Mouse (Mus musculus) kidney, adult 9 months (tissue): ENCODE measurements at regions not wholly inside any gene's neighbourhood (a gene's known extent, or its start where the extent isn't known, plus 50 kb on each side); places are given as distances from the start of the nearest gene placed in this dataset.

Experiments used
- DNase-seq: peaks from one replicate; pipeline ENCODE4 v3.0.0; 2022

DNA sequence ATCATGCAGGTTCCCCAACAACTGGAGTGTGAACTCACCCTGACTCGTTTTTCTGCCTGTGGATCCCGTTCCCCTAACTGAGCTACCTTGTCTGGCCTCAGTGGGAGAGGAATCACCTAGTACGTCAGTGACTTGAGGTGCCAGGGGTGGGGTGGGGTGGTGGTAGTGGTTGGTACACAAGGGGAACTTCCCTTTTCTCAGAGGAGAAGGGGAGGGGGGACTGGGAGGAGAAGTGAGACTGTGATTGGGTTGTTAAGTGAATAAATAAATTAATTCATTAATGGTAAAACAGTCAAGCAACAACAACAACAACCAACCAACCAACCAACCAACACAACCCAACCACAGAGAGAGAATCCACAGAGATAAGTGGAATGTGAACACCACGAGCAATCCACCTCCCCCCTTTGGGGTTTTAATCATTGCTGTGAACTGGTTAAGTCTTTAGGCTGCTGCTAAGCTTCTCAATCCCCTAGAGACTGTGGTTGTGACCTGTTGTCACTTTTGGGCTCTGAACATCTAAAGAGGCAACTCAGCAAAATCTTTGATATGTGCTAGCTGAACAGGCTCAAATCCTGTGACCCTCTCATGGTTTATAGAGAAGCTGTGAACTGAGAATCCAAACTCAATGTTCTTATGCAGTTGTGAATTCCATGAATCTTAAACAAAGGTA is 111.0 kb upstream of the Fbxo11 start:
- DNase-seq = no peak

DNA sequence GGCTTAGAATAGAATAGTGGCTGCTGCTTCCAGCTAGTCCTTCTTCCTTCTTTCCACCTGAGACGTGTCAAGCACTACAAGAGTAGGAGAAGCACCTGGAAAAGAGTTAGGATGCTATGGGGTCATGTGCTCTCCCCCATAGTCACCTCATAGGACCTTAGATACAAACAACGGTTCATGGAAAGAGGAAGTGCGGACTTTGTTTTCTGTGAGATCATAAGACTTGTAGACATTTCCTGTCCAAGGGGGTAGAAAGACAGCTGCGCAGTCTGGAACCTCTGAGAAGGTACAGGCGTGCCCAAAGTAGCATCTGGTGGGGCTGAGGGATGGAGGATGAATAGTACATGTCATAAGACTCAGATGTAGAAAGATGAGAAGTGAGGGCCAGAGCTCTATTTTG is 125.6 kb upstream of the Fbxo11 start:
- DNase-seq = no peak

DNA sequence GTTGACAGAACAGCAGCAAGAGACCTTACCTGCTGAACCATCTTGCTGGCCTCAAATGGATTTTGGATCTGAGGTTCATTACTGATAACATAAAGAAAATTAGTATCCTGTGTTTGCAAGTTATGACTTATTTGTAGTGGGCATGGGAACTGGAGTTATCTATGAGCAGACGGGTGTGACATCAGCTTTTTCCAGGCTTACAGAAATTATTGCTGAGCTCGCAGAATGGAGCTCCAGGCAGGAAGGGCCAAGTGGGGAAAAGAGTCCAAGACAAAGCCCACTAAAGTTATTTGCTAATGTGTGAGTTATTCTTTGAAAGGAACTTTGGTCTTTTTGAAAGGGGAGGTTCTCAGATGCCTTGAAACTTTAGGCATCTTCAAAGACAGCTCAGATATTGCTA is 126.4 kb upstream of the Fbxo11 start:
- no peak for DNase-seq

DNA sequence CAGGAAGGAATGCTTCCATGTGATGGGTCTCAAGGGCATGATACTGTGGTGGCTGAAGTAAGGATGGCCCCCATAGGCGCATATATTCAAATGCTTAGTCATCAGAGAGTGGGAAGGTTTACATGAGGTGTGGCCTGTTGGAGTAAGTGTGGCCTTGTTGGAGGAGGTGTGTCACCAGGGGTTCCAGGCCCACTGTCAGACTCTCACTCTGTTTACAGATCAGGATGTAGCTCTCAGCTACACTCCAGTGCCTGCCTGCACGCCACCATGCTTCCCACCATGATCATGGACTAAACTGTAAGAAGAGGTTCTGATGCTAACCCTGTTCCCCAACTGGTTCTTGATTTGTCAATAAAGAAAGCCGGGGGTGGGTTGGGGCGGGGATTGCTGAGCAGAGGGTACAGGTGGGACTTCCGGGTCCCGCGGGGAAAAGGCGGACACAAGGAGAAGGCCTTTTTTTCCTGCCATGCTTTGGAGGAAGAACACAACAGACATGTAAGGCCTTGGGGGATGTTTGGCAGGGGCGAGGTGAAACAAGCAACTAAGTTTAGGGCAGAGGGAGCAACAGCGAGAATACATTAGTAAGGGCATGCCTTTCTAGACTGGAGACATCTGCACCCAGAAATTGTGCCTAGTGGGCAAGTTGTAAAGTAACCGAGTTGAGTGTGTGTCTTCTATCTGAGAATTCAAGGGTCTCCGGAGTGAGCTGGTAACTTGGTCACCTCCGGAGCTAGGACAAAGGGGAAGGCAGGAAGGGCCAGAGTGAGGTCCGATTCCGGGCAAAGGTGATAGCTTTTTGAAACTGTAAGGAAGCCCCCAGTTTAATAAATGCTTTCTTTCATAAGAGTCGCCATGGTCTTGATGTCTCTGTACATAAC is 127.1 kb upstream of the Fbxo11 start:
- DNase-seq = no peak

DNA sequence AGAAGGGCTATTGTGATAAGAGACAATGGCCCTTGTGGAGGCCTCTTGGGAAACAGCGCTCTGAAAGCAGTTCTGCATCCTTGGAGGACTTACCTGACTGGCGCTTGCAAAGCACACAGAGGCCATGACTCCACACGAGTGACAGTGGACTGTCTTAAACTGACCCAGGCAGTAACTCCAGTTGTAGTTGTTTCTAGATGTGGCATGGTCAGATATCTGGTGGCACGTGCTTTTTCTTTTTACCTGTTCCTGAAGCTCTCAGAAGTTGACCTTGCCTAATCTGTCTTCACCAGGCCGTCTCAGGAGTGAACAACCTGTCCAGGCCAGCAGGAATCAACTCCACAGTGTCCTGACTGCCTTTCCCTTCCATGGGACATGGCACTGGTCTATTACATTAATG is 129.6 kb upstream of the Fbxo11 start:
- no peak for DNase-seq

DNA sequence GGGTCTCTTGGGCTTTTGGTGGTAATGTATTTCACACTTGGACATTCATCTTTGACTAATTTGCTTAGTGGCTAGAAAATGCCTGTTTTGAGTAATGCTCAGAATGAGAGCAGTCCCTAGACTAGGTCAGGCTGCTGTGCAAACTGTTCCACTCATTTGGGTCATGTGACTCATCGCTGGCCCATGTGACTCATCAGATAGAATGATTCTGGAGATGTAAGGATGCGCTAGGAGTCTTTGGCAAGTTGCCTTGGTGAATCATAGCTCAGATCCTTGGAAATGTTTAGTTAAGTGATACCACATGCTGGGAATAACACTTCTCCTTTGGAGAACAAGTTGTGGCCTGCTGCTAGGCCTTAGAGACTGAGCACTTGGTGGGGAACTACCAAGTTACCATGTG is 130.2 kb upstream of the Fbxo11 start:
- no peak for DNase-seq

DNA sequence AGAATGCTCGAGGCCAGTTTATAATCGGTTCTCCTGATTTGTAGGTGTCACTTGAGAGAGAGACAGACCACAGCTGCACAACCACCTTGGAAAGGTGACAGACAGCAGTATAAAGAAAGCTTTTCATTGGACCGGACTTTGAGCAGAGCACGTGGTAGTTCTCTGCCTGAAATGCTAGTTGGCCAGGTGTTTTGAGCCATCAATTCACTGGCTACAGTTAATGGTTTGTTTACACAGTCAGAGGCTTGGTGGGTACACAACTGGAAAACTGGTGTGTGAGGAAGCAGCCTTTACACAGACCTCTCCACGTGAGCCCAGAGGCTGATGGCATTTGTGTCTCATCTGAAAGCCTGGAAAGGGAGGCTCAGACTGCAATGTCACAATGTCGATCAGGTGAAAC is 130.8 kb upstream of the Fbxo11 start:
- no peak for DNase-seq

DNA sequence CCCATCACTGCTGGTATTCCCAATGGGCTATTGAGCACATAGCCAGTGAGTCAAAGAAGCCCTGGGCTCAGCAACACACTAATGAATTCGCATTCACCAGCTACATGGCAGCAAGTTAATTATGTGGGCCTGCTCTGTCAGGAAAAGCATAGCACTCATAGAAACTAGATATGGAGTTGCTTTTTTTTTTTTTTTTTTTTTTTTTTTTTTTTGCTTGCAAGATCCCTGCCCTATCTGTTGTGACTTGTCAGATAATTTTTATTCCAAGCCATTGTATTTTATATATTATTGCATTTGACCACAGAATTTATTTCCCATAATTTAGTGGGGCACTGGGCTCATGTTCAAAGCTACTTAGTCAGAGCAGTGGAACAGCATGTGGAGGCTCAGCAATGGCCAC is 131.2 kb upstream of the Fbxo11 start:
- no peak for DNase-seq

DNA sequence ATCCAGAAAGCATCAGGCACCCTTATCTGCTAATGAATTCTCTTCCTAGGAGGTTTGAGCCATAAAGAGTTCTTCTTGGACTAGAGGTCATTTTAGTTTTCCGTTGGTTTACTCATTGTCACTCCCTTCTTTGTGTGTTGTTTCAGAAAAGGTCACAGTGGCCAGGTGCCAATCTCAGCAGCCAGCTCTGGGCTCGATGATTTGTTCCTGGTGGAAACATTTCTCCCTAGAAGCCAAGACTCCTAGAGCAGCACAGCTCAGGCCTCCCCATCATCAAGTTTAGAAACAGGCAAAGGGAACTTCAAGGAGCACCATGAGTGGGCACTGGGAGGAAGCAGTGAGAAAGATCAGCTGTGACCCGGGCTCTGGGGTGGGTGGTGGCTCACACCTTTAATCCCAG is 132.3 kb upstream of the Fbxo11 start:
- DNase-seq = no peak

DNA sequence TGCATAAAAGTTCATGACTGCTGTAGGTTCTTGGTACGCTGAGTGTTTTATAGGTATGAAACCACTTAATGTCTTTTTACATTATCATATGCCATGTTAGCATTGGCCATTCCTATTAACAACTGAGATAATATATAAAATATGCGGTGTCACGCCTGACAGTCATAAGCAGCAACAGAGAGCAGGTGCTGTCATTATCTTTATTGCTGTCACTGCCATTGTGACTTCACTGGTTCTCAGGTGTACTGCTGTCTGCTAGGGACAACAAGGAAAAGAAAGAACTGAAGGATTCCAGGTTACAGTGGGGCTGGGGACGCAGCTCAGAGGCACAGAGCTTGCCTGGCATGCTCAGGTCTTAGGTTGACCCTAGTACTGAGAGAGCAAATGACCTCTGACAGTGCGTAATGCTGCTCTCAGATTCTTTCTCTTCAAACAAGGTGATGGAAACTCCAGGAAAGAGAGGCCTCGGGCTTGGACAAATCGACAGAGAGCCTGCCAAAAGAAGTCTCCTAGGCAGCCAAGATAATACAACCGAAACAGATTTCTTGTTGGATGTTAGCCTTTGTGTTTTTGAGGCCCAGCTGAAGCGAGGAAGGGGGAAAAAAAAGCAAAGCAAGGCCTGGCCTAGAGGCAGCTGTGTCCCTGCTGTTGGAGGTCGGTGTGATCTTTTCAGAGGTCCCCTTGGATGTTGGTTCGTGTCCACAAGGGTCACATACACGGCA is 136.3 kb upstream of the Fbxo11 start:
- DNase-seq = no peak

DNA sequence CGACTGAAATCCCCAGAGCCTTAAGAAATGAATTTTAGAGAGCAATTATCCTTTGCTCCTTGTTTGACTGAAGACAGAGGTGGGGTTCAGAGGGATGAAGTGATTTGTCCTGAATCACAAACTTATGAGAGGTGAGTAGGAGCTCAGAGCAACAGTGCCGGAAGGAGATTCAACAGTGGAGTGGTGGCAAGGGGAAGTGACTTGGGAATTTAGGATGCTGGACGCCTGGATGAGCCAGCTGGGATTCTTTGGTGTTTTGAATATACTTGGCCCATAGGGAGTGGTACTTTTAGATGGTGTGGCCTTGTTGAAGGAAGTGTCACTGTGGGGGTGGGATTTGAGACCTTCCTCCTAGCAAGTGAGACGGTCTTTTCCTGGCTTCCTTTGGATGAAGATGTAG is 137.1 kb upstream of the Fbxo11 start:
- no peak for DNase-seq

DNA sequence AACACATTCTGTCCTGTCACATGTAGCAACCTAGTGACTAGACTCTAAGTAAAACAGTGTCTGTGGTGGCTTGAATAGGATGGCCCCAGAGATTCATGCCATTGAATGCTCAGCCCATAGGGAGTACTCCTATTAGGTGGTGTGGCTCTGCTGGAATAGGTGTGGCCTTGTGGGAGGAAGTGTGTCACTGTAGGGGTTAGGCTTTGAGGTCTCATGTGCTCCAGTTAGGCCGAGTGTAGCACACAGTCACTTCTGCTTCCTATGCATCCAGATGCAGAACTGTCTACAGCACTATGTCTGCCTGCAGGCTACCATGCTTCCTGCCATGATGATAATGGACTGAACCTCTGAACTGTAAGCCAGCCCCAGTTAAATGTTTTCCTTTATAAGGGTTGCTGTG is 144.5 kb upstream of the Fbxo11 start:
- no peak for DNase-seq

DNA sequence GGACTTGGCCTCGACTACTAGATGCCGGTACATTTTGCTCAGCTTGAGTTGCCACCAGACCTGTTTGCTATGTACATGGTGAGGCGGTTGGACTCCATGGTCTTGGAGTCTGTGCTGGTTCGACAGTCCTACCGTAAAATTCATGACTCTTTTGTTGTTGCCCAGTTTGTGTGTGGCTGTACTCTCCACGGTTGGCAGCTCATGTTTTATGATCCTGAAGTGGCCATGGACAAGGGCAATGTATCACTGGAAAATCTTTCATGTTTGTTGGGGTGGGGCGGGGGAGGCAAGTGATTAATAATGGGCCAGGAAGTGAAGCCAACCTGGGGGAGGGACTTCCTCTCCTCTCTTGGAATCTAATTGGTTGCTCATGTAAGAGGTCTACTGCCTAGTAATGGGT is 147.0 kb upstream of the Fbxo11 start:
- no peak for DNase-seq

DNA sequence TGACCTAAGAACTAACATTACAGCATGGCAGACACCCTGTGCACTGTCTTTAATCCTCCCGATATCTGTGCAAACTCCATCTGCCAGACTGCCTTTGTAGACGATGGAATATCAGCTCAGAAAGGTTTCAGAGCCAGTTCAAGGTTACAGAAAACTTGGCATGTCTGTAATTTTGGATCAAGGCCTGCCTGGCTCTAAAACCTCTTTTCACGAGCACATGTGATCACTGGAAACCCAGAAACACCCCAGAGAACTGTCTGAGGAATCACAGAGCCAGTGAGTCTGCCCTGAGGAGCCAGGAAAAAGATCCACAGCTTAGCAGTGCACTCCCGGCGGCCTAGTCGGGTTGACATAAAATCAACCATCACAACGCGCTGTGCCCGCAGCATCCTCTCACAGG is 149.7 kb upstream of the Fbxo11 start:
- DNase-seq = no peak

DNA sequence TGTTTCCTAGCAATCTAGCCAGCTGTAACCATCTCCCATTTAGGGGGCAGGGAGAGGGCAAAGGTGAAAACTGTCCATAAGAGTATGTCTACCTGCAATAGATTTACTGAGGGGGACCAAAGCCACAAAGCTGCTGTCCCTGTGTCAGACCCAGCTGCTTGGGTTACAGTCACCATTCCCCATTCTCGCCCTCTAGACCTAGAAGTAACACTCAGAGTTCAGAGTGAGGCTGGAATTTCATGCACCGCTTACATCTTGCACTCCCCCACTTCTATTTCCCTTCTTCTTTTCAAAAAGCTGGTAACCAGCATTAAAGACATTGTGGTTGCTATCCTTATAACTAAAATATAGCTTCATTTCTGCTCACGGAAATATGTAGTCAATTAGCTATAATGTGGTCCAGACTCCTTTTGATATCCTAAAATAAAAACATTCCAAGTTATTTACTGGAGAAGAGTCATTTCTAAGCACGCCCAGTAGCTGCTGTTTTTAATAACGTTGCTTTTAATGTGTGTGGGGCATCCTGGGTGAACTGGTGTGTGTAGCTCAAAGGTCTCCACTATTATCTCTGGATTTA is 157.4 kb upstream of the Fbxo11 start:
- no peak for DNase-seq

DNA sequence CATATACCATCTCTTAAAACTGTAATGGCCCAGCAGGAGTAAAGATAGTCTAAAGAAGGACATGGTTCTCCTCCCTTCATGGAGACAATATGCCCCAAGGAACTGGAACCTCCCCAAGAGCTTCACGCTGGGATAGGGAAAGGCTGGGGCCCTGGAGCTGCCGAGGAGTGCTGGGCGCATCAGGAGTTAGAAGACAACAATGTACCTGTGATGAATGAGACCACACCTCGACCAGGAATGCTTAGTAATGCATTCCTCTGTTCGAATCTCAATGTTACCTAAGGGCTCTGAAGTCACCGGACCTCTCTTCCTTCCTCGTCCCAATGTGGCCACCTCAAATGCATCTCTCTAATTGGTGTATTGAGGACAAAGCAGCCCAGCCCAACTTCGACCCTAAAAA is 175.4 kb upstream of the Fbxo11 start:
- DNase-seq = no peak

DNA sequence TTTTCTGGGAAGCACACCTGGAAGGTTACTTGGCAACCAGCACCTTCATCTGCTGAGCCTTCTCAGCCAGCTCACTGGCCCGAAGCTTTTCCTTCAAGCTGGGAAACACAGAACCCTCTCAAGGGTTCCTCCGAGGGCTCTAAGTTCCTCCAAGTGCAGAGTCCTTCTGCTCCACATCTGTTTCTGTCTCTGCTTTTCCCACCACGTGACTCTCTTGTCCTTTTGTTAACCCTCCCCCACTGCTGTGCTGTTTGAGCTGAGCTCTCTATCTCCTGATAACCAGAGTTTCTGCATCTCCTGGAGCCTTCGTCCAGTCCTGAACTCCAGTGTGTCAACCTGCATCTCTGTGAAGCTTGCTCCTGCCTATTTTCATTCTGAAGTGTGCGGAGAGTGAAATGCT is 183.5 kb upstream of the Fbxo11 start:
- no peak for DNase-seq

DNA sequence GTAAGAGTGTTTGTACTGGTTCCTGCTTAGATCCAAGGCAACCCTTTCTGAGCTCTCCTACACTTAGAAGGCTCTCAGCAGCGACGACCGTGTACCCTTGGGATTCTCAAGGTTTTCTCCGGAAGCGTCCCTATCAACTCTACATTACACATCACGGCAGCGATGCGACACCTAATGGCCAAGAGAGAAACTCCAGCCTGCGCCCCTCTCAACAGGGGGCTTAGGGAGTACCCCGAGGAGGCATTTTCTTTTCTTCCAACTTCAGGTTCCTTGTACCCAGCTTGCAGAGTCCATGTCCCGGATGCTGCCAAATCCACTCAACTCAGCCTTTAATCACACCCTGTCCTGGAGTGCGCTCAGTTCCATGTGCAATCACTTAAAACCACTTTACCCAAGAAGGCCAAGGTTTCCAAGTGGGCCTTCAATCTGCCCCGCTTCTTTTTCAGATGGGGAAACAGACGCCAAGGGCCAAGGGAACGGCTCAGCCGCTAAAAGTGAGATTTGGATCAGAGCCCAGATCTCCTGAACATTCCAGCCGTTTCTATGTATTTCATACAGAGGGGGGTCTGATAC is 186.9 kb upstream of the Fbxo11 start:
- DNase-seq = peak; percentile 51

DNA sequence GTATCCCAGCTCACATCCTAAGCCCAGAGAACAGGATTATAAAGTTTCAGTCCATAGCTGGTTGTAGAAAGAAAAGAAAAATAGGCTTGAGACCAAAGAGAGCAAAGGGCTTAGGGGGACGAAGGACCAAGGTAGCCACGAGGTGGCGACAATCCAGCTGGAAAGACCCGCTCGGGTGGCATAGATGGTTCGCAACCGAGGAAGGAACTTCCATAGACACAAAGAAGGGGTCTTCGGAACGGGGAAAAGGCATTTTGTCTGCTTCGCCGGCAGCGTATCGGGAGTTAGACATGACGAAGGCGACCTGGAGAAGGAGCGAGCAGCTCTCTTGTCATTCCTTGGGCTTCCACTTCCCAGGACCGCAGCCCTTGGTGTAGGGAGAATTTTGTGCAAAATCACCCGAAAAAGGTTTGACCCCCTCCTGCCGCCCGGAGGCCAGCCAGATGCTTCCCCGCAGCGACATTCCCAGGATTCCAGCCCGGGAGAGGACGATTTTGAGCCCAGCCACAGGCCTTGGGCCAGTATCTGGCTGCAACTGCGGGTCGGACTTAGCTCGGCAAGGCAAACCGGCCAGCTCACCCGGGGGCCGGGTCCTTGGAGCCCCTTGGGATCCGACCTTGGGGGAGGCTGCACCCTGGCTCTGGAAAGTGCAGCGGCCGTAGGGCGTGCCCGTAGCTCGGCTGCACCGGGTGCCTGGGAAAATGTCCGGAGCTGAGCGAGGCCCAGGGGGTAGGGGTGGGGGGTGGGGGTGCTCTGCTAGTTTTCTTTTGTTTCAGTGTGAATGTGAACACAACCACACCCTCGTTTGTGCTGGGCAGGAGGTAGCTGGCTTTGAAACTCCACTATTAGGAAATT is 184.5 kb upstream of the Foxn2 start:
- DNase-seq = peak; percentile 80

DNA sequence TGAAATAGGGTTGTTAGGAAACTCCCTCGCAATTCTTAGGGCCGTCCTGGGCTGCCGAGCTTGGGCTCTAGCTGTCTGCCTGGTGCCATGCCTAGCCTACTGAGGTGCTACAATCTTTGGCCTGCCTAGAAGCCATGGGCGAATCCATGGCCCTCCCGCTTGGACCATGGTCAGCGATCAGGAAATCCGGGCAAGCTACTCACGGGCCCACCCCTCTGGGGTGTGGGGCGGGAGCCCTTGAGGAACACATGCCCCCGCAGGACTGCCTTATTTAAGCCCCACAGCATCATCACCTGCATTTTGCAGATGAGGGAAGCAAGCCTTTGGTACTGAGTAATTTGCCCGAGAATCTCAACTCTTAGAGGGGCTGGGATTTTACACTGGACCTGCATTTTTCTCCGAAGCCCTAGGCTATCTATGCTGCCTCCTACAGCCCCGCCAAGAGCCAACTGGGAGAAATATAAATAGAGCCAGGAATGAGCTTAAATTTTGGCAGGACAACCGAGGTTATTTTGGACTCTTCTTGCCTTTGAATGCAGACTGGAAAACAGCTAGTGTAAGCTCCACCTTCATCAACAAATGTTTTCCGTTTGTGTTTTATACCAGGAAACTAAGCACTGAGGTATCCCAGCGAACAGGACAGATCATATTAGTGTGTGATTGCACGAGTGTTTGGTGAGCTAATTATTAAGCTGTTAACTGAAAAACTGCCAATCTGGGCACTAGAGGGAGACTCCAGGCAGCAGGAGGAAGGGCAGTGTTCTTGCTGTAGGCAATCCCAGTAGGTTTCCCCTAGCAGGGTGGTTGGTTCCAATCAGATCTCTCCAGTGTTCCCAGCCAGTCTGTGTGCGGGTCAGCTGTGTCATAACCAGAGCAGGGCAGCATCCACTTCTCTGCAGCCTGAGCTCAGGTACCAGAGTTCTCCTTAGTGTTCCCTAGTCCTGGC is 183.6 kb upstream of the Foxn2 start:
- peak; percentile 92 for DNase-seq

DNA sequence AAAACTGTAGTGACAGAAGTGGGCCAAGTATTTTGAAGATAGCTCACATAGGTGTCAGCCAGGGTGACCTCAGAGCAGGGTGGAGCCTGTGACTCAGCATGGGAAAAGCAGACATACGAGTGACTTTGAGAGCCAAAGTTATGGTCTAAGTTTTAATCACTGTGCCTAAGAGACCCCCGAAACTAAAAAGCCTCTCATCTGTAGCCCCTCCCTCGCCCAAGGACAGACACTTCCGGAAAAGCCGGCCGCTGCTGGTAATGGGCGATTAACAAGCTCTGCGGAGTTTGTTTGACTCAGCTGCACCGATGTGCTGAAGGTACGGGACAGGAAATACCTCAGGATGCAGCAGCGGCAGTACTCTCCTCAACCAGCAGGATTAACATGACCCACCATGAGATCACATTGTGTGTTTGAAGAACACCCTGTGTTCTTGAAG is 182.1 kb upstream of the Foxn2 start:
- DNase-seq = no peak
